Mouse (Mus musculus) CD4-positive, CD25-positive, alpha-beta regulatory T cell, adult 2 months (primary cell): ENCODE data around the gene Rela.
"Not testable (repeated sequence)": the region's sequence is repeated elsewhere in the genome, so short reads cannot be mapped to it uniquely, and the experiment has no call there.

Experiments
- DNase-seq: peaks from one replicate; pipeline ENCODE4 v3.0.0-alpha.2; 2012; ENCODE audit warnings: low read depth, low spot score

Rela gene

GRCm38 (mm10) chr19:5664669-5665257 is 27.5 kb downstream of the Rela start:
- DNase-seq = no peak

GRCm38 (mm10) chr19:5665465-5665864 is 28.2 kb downstream of the Rela start:
- DNase-seq = no peak

GRCm38 (mm10) chr19:5666386-5666785 is 29.1 kb downstream of the Rela start:
- DNase-seq = no peak

- no peak for DNase-seq
These were observed 31.1 kb downstream of the Rela start for GRCm38 (mm10) chr19:5668372-5668771.

GRCm38 (mm10) chr19:5680432-5680831 is 43.1 kb downstream of the Rela start:
- no peak for DNase-seq

- DNase-seq = no peak
These were observed 47.0 kb downstream of the Rela start for GRCm38 (mm10) chr19:5684236-5684635.

- DNase-seq = no peak
These were observed 47.7 kb downstream of the Rela start for GRCm38 (mm10) chr19:5684985-5685384.

GRCm38 (mm10) chr19:5685431-5685830 is 48.1 kb downstream of the Rela start:
- no peak for DNase-seq

- no peak for DNase-seq
These were observed 48.6 kb downstream of the Rela start for GRCm38 (mm10) chr19:5685861-5686260.

- DNase-seq = no peak
These were observed 49.2 kb downstream of the Rela start for GRCm38 (mm10) chr19:5686437-5686836.

- not testable (repeated sequence) for DNase-seq
These were observed 49.7 kb downstream of the Rela start for GRCm38 (mm10) chr19:5686954-5687353.

- DNase-seq = no peak
These were observed 50.5 kb downstream of the Rela start for GRCm38 (mm10) chr19:5687738-5688137.

- DNase-seq = peak; percentile 98
These were observed 51.2 kb downstream of the Rela start, which contains the start of the genes Map3k11 and Pcnx3 for GRCm38 (mm10) chr19:5688200-5689087. Map3k11 (plus strand) TSS chr19:5688742. Pcnx3 (minus strand) TSS chr19:5688908.

GRCm38 (mm10) chr19:5689088-5689428 is 51.8 kb downstream of the Rela start:
- no peak for DNase-seq

GRCm38 (mm10) chr19:5689565-5690342 is 52.5 kb downstream of the Rela start:
- DNase-seq = peak; percentile 94

GRCm38 (mm10) chr19:5690343-5690735 is 53.1 kb downstream of the Rela start:
- peak; percentile 24 for DNase-seq

- no peak for DNase-seq
These were observed 54.3 kb downstream of the Rela start for GRCm38 (mm10) chr19:5691601-5692000.

- no peak for DNase-seq
These were observed 55.0 kb downstream of the Rela start for GRCm38 (mm10) chr19:5692086-5692912.

GRCm38 (mm10) chr19:5692913-5693396 is 55.7 kb downstream of the Rela start:
- no peak for DNase-seq

GRCm38 (mm10) chr19:5693801-5694200 is 56.5 kb downstream of the Rela start:
- DNase-seq = no peak

- no peak for DNase-seq
These were observed 58.7 kb downstream of the Rela start for GRCm38 (mm10) chr19:5695849-5696462.
